Mouse (Mus musculus) heart, embryonic 14.5 days (tissue): ENCODE results near the gene Slc20a1. TPM values are rescaled to one million over a fixed set of nuclear protein-coding genes. Genes with fewer than 3 reads are reported as not detected.

Experiments
- ATAC-seq: fragments of 200-750 bp; cut with Nextera tagmentation; 2 replicates; pipeline ENCODE4 v1.8.0; 2017; ENCODE audit warnings: low read depth, moderate TSS enrichment; ENCODE audit not compliant: insufficient number of reproducible peaks, insufficient read depth, low FRiP score
- H3K27ac ChIP-seq, 2 experiments: fragments of 200-500 bp in 1 of 2; fragments of 300-500 bp in 1 of 2; sonication (generic) in 1 of 2; replicated peaks in 1 of 2; 2 replicates each; pipeline ENCODE4 v1.5.1; 2012 to 2014; ENCODE audit warnings: low read depth in 2 of 2, low read length in 2 of 2, control low read depth in 1 of 2, mild to moderate bottlenecking in 1 of 2, mixed read lengths in 1 of 2; ENCODE audit not compliant: control insufficient read depth in 1 of 2, insufficient read depth in 1 of 2
- H3K27me3 ChIP-seq: fragments of 300-500 bp; sonication (generic); 2 replicates; pipeline ENCODE4 v1.6.1; 2014; ENCODE audit warnings: mild to moderate bottlenecking, low read length, control low read depth; ENCODE audit not compliant: control insufficient read depth, insufficient read depth
- H3K36me3 ChIP-seq: fragments of 300-500 bp; sonication (generic); 2 replicates; pipeline ENCODE4 v1.6.1; 2014; ENCODE audit warnings: mild to moderate bottlenecking, control low read depth, low read length, mixed read lengths; ENCODE audit not compliant: control insufficient read depth, insufficient read depth
- H3K4me1 ChIP-seq, 2 experiments: fragments of 200-500 bp in 1 of 2; fragments of 300-500 bp in 1 of 2; sonication (generic) in 1 of 2; 2 replicates each; pipeline ENCODE4 v1.6.1; 2012 to 2014; ENCODE audit warnings: low read length in 2 of 2, control low read depth in 1 of 2, mixed read lengths in 1 of 2; ENCODE audit not compliant: control insufficient read depth in 2 of 2, insufficient read depth in 2 of 2
- H3K4me2 ChIP-seq: fragments of 300-500 bp; sonication (generic); 2 replicates; pipeline ENCODE4 v1.6.1; 2014; ENCODE audit warnings: mild to moderate bottlenecking, low read length
- H3K4me3 ChIP-seq, 2 experiments: fragments of 200-500 bp in 1 of 2; fragments of 300-500 bp in 1 of 2; sonication (generic) in 1 of 2; 2 replicates each; pipeline ENCODE4 v1.5.1; 2012 to 2014; ENCODE audit warnings: low read length in 2 of 2, mild to moderate bottlenecking in 2 of 2, control low read depth in 1 of 2, low read depth in 1 of 2, moderate library complexity in 1 of 2; ENCODE audit not compliant: control insufficient read depth in 1 of 2, insufficient read depth in 1 of 2
- H3K9ac ChIP-seq: fragments of 300-500 bp; sonication (generic); 2 replicates; pipeline ENCODE4 v1.6.1; 2014; ENCODE audit warnings: mild to moderate bottlenecking, low read length
- H3K9me3 ChIP-seq: fragments of 300-500 bp; sonication (generic); 2 replicates; pipeline ENCODE4 v1.6.1; 2016; ENCODE audit warnings: low read length, control low read depth; ENCODE audit not compliant: control insufficient read depth
- WGBS: fragments of 180-500 bp; shearing (Covaris S2); extraction: QIAGEN DNeasy Blood & Tissue Kit; methylation state at CpG from one replicate; pipeline ENCODE4 v1.1.7; 2014; 5-methylcytosine and 5-hydroxymethylcytosine counted together
- polyA plus RNA-seq: library from polyadenylated mRNA; unstranded; fragments of >200 nt; fragmentation: Nextera tagmentation; extraction: Ambion mirVana; gene quantifications from 2 replicates; pipeline ENCODE4 v1.2.1, GENCODE M21; 2014

Gene Slc20a1
- polyA plus RNA-seq, 1 experiment from 2014 or later: 21.6 TPM

DNA sequence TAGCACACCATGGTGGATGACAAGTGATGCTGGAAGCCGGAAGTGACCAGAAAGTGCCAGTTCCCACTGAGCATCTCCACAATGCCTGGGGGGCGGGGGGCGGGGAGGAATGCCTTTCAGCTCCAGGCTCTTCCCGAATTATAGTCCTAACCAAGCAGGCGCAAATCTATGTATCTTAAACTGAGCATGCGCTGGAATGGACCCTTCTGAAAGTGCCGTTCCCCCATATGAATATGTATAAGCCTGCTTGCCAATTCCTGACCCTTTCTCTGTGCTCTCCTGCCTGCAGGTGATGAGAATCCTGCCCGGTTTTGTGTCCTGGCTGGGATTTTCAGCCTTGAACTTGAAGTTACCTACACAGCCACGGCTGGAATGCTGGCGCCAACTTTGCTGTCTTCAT is 25.2 kb upstream of the Slc20a1 start:
- peak overlapping the region; percentile 34 for H3K4me2 ChIP-seq
- ATAC-seq: no peak
- H3K27ac ChIP-seq: no peak overlapping the region
- no peaks in the 10 kb centered on the region for H3K27me3 ChIP-seq
- H3K36me3 ChIP-seq: no peaks in the 10 kb centered on the region
- 0 out of 4 replicates have a peak, but pooled peaks cover 0 to 3% of the 10 kb centered on the region in 2 experiments for H3K4me1 ChIP-seq
- H3K4me3 ChIP-seq: no peak overlapping the region
- H3K9ac ChIP-seq: no peak overlapping the region
- WGBS: 45% methylated on average over 10 of the region's 10 CpGs
- H3K9me3 ChIP-seq: 0 out of 2 replicates have a peak, but pooled peaks cover 1% of the 10 kb centered on the region

DNA sequence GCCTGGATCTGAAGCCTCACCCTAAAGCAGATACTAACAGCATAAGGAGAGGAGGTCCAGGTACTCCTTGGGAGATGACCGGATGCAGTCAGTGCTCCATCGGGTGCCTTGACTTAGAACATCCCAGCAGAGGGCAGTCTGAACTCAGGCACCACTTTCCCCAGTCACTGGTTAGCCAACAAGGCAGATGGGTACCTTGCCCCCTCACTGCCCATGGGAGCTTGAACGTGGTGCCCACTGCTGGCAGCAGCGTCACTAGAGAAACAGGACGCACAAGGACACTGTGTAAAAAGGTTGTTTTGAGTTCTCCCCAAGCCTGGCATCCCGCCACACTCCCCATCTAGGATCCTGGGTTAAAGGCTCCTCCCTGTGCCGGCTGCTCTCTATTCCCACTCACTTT is 24.1 kb upstream of the Slc20a1 start:
- Histone ChIP-seq H3K9me3 (no peaks in the 10 kb centered on the region), H3K36me3 (no peaks in the 10 kb centered on the region), H3K4me3 (no peak overlapping the region), H3K4me2 (0 out of 2 replicates have a peak overlapping the region, but pooled peaks have one; percentile 16), H3K9ac (no peak overlapping the region), H3K27me3 (no peaks in the 10 kb centered on the region), H3K4me1 (0 out of 4 replicates have a peak, but pooled peaks cover 0 to 3% of the 10 kb centered on the region in 2 experiments), H3K27ac (no peak overlapping the region)
- no peak for ATAC-seq
- 31% methylated on average over 7 of the region's 7 CpGs for WGBS

DNA sequence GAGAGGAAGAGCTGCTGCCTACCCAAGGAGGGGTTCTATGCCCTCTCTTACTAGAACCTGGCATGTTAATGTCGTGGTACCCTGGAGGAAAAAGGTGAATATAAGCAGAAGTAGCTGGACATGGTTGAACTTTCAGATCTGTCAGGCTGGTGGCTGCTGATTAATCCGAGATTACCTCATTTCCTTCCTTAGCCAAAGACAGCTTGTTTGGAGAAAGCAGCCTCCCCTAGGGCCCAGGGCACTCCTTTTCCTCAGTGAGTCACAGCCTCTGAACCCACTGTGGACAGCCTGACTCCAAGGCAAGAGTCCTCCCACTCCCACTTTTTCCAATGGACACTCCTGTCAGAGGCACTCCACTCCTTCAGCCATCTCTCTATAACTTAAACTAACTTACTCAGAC is 22.9 kb upstream of the Slc20a1 start:
- H3K9ac ChIP-seq: no peak overlapping the region
- H3K27me3 ChIP-seq: no peaks in the 10 kb centered on the region
- H3K36me3 ChIP-seq: no peaks in the 10 kb centered on the region
- no peak overlapping the region for H3K4me3 ChIP-seq
- no peak overlapping the region for H3K27ac ChIP-seq
- H3K9me3 ChIP-seq: no peaks in the 10 kb centered on the region
- ATAC-seq: no peak
- H3K4me1 ChIP-seq: 0 out of 4 replicates have a peak, but pooled peaks cover 0 to 3% of the 10 kb centered on the region in 2 experiments
- WGBS: 59% methylated on average over 2 of the region's 2 CpGs
- no peak overlapping the region for H3K4me2 ChIP-seq

DNA sequence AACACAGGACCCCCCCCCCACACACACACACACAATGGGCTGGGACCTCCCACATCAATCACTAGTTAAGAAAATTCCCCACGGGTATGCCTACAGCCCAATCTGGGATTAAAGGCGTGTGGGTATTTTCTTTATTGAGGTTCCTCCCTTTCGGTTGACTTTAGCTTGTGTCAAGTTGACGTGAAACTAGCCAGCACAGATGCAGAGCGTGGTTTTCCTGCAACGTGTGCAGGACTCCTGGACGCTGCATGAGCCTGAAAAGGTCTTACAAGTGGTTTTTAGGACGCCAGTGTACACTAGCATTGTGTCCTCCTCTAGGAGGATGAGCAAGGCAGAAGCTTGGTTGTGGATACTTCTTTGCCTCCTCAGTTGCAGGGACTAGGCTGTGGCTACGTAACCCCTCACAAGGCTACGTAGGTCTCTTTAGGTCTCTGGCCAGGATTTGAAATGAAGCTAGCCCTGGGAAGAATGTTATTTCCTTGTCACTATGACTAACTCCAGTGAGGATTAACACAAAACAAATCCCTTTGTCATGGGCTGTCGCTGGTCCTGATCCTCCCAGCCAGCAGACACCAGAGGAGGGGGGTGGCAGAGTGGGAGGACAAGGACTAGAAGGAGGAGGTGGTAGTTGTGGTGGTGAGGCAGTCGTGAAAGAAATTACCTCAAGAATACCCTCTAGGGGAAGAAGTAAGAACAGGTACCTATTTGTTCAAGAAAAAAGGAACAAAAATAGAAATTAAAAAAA is 21.7 kb upstream of the Slc20a1 start:
- ATAC-seq: no peak
- Histone ChIP-seq H3K27ac (no peak overlapping the region), H3K9ac (no peak overlapping the region), H3K4me3 (no peak overlapping the region), H3K27me3 (no peaks in the 10 kb centered on the region), H3K4me1 (0 out of 4 replicates have a peak, but pooled peaks cover 0 to 3% of the 10 kb centered on the region in 2 experiments), H3K36me3 (no peaks in the 10 kb centered on the region), H3K9me3 (no peaks in the 10 kb centered on the region), H3K4me2 (no peak overlapping the region)
- 78% methylated on average over 12 of the region's 12 CpGs for WGBS

DNA sequence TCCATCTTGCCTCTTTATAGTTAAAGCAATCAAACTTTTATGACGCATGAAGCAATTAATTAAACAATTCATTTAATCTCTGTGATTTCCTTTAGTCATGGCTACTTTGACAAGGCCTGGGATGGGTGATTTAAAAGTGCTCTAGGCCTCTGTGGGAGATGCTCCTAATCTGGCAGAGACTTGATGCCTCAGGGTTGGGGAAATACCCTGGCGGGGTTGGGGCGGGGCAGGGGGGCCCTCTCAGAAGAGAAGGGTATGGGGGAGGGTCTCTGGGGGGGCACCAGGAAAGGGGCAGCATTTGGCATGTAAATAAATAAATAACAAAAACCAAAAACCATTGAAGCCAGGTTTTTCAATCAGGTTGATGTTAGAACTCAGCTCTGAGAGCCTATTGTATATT is 20.9 kb upstream of the Slc20a1 start:
- 76% methylated on average over 3 of the region's 3 CpGs for WGBS
- Histone ChIP-seq H3K4me3 (no peak overlapping the region), H3K4me1 (peaks cover under 1 to 3% of the 10 kb centered on the region in 2 experiments; a peak in 1 of 4 replicates), H3K27ac (no peak overlapping the region), H3K36me3 (no peaks in the 10 kb centered on the region), H3K9ac (no peak overlapping the region), H3K4me2 (no peak overlapping the region), H3K9me3 (no peaks in the 10 kb centered on the region), H3K27me3 (no peaks in the 10 kb centered on the region)
- no peak for ATAC-seq

DNA sequence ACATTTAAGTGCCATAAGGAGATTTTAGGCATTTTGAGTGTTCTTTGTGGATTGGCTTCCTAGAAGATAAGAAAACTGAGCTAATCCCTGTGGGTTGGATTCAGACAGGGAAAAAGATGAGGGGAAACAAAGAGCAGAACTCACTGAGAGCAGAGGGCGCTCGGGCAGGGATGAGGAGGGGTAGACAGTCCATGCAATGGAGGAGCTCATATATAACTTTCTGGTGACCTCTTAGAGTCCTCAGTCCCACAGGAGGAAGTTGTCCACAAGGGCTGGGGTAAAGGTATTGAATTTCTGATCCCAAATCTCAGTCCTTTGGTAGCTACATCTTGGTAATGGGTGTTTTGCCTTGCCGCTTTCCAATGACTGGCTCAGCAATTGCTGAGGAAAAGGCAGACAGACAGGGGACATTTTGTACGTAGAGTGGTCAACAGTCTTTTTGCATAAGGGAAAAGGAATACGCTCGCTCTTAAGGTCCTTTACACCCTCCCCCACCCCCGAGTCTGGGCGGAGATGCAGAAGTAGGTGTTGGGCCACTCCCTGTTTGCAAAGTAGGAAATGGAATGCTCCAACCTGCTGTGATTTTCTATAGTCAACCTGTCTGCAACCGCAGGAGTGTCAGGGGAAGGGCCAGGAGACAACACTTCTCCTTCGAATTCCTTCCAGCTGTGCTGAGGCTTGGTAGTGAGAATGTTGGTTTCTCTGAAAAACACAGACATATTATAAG is 20.2 kb upstream of the Slc20a1 start:
- peaks cover 2 to 3% of the 10 kb centered on the region in 2 experiments; a peak in 2 of 4 replicates for H3K4me1 ChIP-seq
- no peak overlapping the region for H3K9ac ChIP-seq
- H3K4me3 ChIP-seq: no peak overlapping the region
- no peaks in the 10 kb centered on the region for H3K9me3 ChIP-seq
- no peaks in the 10 kb centered on the region for H3K27me3 ChIP-seq
- H3K4me2 ChIP-seq: no peak overlapping the region
- no peak overlapping the region for H3K27ac ChIP-seq
- no peak for ATAC-seq
- WGBS: 50% methylated on average over 10 of the region's 10 CpGs
- no peaks in the 10 kb centered on the region for H3K36me3 ChIP-seq

DNA sequence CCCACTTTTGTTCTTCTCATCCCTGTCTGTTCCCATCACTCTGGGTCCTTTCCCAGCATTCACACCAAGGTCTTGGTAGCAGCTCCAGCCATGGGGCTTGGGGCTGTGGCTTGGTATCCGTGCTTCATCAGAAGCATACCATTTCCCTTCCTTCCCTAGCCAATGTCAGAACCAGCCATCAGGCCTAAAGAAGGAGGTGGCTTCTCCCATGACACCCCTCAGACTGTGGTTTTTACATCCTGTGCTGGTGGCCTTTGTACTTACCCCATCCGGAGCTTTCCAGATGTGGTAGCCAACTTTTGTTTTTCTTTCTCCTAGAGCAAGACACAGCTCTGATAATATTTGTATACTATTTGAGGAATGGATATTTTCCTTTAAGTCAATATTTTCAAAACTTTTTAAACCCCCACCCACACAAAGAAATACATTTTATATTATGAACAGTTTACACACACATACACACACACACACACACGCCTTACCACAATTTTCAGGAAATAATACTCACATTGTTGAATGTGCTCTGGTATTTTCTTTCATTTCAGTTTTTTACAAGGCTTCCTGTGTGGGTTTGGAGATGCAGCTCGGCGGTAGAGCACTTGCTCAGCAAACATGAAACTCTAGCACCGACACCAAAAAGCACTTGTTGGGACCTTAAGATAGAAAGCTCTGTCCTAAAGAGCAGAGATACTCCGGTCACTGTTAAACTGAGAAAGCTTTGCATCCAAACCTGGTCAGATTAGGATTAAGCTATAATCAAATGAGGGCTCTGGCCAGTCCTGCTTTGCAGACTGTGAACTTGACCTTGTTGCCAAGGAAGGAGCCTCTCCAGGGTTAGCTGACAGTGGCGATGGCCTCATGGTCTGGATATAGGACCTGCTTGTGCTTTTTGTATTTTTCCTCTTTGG is 18.4 kb upstream of the Slc20a1 start:
- WGBS: 71% methylated on average over 8 of the region's 8 CpGs
- Histone ChIP-seq H3K27me3 (no peaks in the 10 kb centered on the region), H3K36me3 (no peaks in the 10 kb centered on the region), H3K4me3 (no peak overlapping the region), H3K4me1 (peaks cover 3 to 7% of the 10 kb centered on the region in 2 experiments; a peak in 3 of 4 replicates), H3K4me2 (no peak overlapping the region), H3K27ac (no peak overlapping the region), H3K9ac (no peak overlapping the region), H3K9me3 (no peaks in the 10 kb centered on the region)
- ATAC-seq: no peak
